Mouse (Mus musculus): ENCODE data around the gene Rnf215.
"Not testable (repeated sequence)": the region's sequence is repeated elsewhere in the genome, so short reads cannot be mapped to it uniquely, and the experiment has no call there.

The Rnf215 gene

DNA sequence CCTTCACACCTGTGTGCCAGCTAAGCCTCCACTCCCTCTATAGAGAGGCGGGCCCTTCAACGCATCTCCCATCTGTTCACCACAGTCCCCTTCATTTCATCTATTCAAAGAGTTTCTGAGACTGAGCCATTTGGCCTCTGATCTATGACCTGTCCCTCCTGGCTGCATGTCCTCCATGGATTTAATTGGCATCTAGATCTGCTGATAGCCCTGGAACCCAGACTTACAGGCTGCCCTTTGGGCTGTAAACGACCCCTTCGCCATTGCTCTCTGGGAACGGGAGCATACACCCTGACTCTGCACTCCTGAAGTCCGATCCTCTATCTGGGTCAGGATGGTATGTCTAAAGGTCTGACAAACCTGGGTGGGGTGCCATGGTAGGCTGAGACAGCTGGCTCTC is 22.1 kb upstream of the Rnf215 start:
- in situ Hi-C loops (cut with MboI; ENCODE audit: unreplicated experiment in 2 of 2): no loop called here

DNA sequence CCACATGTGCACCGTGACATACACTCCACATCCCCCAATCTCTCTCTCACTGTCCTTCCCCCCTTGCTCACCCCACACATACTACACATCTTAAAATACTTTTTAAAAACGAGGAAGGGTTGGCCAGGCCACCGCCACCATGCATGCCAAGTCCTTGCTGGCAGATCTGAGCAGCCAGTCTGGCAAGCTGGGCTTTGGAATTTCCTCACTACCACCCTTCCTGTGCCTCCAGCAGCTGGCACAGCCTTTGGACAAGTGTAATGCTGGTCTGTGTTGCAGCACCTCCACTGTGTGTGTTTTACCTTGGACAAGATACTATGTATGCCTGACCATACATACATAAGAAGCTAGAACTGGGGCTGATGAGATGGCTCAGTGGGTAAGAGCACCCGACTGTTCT is 21.5 kb upstream of the Rnf215 start:
- in situ Hi-C loops (cut with MboI; ENCODE audit: unreplicated experiment in 2 of 2): no loop called here

DNA sequence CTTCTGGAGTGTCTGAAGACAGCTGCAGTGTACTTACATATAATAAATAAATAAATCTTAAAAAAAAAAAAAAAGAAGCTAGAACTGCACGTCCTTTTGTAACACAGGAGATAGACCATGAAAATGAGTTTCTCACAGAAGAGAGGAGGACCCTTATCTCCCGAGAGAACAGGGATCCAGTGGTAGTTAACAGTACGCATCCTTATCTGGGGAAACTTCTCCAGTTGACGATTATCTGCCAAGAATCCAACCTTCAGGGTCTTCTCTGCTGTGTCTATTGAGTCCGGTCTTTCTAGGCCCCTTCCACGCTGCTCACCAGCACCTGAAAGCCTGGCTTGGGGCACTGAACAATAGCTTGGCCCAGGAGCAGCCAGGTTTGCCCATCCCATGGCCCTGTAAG is 21.0 kb upstream of the Rnf215 start:
- in situ Hi-C loops (cut with MboI; ENCODE audit: unreplicated experiment in 2 of 2): no loop called here

DNA sequence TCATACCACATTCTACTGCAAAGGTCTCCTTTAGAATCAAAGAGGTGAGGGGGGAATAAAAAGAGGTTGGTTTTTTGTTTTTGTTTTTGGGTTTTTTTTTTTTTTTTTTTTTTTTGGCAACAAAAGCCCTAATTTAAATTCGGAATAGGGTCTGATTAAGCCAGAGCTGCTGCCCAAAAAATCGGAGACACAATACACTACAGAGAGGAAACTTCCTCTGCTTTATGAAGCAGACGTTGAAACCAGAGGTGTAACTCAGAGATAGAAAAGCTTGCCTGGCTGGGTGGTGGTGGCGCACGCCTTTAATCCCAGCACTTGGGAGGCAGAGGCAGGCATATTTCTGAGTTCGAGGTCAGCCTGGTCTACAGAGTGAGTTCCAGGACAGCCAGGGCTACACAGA is 20.5 kb upstream of the Rnf215 start:
- in situ Hi-C loops (cut with MboI; ENCODE audit: unreplicated experiment in 2 of 2): not testable (repeated sequence)

DNA sequence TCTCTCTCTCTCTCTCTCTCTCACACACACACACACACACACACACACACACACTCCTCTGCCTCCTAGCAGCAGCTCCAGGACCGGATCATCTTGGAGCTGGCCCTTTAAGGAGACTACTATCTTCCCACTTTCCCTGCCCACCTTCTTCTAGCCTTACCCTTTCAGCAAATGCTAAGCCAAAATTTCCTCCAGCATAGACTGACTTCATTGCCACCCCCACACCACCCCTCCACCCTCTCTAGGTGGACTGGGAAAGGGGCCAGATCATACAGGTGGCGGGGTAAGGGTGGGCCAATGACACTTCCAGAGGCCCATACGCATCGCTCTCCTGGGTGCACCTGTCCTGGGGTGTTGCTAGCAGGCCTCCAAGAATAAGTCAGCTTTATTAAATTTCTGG is 19.6 kb upstream of the Rnf215 start:
- in situ Hi-C loops (cut with MboI; ENCODE audit: unreplicated experiment in 2 of 2): no loop called here

DNA sequence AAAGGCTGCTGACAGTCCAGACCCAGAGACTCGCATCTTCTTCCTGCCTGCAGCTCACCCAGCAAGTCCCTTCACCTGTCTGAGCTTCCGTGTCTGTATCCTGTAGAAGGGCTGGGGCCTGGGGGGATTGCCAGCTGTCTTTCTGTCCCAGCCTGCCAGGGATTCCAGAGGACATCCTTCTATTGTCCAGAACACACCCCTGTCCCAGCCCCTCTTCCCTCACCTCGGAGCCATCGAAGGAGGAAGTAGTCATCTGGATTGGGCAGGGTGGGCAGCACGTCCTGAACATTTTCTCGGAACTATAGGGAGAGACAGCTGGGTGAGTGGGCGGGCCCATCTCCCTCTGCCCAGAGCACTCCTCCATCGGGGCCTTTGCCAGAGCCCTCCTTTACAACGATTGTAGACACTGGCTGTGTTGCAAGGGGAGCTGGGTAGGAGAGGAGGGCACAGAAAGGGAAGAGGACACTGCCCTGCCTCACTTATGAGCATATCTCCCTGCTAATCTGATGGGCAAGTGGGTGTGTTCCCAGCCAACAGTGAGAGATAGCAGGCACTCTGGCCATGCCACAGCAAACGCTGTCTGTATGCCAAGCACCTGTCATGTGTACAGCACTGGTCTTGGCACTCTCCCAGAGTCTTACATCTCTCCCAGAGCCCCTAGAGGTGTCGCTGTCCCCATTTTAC is 18.4 kb upstream of the Rnf215 start:
- in situ Hi-C loops (cut with MboI; ENCODE audit: unreplicated experiment in 2 of 2): no loop called here

DNA sequence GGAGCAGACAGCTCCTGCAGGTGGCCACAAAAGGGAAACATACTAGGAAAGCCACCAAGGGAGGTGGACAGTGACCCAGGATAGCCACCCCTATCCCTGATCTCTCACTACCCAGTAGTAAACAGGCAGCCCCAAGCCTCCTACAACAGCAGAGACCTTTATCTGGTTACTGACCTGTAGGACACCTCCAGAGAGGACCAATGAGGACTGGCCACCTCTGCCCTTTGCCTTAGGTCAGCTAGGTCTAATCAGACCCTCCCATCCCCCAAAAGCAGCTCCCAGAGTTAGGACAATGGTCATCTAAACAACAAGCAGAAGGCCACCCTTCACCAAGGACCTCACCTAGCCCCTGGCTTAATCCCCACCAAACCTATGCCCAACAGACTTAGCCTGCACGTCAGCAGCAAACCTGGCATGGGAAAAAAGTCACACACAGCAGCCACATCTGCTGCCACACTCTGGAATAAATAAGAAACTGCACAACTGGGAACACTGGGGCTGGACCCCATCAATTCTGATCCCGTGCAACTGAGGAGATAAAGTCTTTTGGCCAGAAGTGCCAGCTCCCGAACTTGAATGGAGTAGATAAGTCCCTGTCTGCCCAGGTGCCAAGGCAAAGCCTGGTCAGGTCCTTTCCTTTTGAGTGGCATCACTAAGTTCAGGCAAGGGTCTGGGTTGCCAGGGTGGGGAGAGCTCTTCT is 17.5 kb upstream of the Rnf215 start:
- in situ Hi-C loops (cut with MboI; ENCODE audit: unreplicated experiment in 2 of 2): no loop called here

DNA sequence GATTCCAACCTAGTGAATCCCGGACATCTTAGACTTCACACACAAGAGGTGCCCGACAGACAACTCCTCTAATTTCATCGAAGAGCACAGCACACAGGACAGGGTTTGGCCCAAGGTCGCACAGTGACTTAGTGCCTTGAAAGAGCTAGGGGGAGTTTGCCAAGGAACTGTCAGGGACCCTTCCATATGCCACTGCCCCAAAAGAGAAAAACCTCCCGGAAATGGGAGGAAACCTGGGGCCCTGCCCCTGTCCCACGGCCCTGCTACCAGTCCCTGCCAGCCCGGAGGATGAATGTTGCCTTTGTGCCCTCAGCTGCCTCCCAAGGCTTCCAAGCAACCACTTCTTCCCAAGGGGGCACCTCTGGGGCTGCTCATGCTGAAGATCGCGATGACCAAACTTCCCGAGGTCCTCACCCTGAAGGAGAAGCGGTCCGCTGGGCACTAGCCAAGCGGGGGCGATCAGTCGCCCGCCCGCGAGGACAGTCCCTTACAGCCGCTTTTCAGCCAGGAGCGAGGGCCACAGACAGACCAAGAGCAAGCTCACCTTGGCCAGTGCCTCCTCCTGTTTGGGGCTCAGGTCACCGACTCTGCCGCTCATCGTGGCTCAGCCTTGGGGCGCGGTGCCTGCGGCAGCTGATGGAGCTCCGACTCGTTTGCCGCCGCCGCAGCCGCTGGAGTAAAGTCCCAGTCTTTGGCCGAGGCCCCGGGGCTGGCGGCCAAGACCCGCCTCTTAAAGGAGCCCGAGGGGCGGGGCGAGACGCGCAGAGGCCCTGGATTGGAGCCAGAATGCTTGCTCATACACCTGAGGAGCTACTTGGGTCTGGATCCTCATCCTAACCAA is 16.7 kb upstream of the Rnf215 start:
- in situ Hi-C loops (cut with MboI; ENCODE audit: unreplicated experiment in 2 of 2): no loop called here

DNA sequence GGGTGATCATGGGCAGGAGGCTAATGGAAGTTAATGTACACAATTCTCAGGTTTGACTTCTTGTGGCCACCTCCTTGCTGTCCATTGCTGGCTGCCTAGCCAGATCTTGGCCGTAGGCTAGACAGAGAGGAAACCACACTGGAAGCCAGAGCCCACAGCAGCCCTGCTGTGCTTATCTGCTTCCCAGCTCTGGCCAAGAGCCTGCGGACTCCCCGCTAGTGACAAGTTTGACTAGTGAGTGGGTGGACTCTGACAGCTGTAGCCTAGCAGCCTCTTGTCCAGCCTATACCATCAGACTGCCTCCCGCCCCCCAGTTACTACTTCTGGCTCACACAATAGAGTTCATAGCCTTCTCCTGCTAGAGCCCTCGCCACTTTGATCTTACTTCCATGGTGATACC is 15.4 kb upstream of the Rnf215 start:
- in situ Hi-C loops (cut with MboI; ENCODE audit: unreplicated experiment in 2 of 2): no loop called here

DNA sequence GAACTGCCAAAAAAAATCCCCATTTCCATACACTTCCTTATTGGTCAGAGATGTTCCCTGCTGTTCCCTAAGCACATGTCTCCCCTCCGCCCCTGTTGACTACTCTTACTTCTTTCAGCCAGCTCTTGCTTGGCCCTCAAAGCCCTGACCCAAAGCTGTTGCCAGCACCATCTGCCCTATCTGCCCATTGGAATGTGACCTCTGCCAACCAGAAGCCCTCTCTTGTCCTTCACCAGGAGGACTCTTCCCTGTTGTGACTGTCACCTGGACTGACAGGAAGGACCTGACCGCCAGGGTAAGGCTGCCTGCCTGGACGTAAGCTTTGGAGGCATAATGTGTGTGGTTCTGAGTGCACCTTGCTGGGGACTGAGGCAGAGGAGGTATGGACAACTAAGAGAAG is 13.3 kb upstream of the Rnf215 start:
- in situ Hi-C loops (cut with MboI; ENCODE audit: unreplicated experiment in 2 of 2): no loop called here

DNA sequence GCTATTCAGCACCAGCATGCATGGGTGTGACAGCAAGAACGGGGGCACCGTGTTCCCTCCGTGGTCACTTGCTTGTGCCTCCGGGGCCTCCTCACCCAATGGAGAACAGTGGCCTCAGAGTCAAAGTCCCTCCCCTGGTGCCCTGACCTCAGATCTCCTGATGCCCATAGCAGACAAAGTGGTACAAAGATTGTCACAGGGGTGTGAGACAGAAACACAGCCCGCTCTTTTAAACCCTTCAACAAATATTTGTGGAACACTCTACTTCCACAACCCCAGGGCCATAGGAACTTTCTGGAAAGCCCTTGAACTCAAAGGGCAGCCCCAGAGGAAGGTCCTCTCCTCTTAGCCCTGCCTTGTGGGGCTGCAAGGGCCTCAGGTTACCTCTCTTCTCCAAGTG is 12.8 kb upstream of the Rnf215 start:
- in situ Hi-C loops (cut with MboI; ENCODE audit: unreplicated experiment in 2 of 2): no loop called here

DNA sequence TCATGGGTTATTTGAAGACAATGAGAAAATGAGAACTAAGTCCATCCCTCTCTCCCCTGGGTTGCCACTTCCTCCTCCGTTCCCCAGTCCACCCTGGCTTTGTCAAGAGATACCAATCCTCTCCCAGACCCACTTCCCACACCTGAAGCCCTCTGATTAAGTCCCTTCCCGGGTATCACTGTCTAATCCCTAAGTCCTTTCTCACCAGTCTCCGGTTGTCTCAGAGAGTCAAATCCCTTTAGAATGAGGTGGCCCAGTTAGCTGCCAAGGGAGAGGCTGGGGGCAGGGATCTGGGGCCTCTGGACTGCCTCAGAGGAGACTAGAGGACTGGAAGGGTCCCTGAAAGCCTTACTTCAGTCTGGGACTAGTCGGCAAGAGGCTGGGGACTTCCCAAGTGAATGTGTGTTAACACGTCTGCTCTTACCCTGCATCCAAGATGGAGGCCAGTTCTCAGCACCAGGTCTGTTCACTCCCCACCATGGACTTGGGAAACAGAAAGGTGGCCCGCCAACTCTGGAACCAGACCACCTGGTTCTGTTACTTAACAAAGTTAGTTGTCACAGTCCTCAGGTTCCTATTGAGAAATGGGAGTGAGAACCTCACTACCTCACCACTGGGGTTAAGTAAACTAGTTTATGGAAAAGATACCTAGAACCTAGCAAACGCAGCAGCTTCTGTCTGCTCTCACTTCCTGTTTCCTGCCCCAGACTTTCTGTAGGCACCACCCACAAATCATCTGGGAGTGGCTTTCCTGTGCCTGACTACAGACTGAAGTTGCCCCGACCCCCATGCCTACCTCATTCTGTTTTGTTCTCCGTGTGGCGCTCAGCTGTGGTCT is 12.0 kb upstream of the Rnf215 start, which contains the start of gene Sec14l2:
TSS of gene Sec14l2 (minus strand) at position 674 of the 838 bp plus-strand sequence.
- in situ Hi-C loops (cut with MboI; ENCODE audit: unreplicated experiment in 2 of 2): no loop called here

DNA sequence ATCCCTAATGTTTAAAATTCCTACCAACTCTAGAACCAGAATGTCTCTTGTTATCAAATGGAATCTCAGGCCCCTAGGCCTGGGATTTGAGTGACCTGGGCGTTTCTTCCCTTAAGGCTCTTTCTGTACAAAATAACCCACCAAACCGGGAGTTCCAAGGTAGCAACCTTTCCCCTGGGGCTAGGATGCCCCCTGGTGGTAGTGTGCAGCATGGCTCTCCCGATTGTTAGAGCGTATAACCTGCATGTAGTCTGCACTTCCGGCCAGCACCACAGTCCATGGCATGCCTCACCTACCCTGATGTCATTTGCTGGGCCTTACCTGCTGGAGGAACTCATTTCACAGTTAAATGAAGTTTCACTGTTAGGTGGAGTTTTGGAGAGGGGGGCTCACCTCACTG is 11.1 kb upstream of the Rnf215 start:
- in situ Hi-C loops (cut with MboI; ENCODE audit: unreplicated experiment in 2 of 2): no loop called here

DNA sequence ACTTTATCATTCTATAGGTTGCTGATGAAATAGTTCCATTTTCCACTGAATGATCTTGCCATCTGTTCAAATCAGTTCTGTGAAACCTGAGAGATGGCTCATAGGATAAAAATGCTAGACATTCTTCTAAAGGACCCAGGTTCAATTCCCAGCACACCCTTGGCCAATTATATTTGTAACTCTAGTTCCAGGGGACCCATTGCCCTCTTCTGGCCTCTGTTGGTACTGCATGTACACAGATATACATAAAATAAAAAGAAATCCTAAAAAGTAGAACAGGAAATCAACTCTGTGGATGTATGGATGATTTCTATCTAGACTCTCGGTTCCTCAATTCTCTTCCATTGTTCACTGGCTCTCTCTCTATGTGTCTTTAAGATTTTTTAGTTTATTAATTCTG is 7.9 kb upstream of the Rnf215 start:
- in situ Hi-C loops (cut with MboI; ENCODE audit: unreplicated experiment in 2 of 2): no loop called here

DNA sequence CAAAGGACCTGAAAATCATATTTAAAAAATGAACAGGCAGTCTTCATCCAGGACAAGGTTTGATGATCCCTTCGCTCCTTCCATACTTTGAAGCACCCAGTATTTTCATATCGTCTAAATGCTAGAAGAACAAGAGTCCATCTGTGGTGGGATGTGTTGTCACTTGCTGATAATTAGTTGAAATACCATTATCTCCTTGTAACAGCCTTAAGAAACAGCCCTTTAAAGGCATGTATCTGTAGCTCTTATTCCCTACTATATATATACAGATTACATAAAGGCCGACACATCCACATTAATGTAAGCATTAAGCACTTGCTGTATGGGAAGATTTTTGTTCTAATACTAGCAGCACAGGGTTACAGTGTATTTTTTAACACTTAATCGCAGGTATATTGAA is 6.5 kb upstream of the Rnf215 start:
- in situ Hi-C loops (cut with MboI; ENCODE audit: unreplicated experiment in 2 of 2): not testable (repeated sequence)

DNA sequence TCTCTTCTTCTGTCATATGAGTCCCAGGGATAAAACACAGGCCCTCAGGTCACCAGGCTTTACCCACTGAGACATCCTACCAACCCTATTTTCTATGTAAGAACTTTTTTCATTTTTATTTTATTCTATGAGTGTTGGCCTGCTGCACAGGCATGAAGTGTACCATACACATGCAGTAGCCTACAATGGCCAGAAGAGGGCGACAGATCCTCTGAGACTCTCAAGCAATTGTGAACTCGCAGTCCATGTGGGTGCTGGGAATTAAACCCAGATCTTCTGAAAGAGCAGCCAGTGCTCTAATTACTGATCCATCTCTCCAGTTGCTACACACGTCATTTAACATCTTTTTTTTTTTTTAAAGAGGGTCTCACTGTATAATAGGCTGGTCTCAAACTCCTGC is 1.6 kb upstream of the Rnf215 start:
- in situ Hi-C loops (cut with MboI; ENCODE audit: unreplicated experiment in 2 of 2): loop anchor here (5.0 to 10.0 kb wide), 5 partner anchors 84 to 321 kb away; partner anchors contain the start of genes Lif (in 2 of the 2) and Castor1 (in 1 of the 2)

DNA sequence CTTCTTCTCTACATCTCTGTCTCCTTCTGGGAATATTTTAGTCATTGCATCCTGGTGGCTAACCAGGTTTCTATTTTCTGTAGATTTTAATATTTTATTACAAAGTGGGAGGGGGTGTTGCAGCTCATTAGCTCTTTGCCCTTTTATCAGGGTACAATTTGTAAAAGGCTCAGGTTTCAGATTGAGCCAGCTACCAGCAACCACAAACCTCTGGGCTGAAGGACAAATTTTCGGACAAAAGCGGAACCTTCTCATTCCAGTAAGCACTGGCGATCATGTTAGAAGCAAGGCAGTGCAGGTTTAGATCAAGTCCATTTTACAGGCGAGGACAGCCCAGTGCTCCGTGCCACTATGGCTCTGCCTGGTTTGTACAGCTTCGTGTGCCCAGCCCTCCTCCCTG is 602 bp upstream of the Rnf215 start:
- in situ Hi-C loops (cut with MboI; ENCODE audit: unreplicated experiment in 2 of 2): loop anchor here (5.0 to 10.0 kb wide), 5 partner anchors 83 to 320 kb away; partner anchors contain the start of genes Lif (in 2 of the 2) and Castor1 (in 1 of the 2)

DNA sequence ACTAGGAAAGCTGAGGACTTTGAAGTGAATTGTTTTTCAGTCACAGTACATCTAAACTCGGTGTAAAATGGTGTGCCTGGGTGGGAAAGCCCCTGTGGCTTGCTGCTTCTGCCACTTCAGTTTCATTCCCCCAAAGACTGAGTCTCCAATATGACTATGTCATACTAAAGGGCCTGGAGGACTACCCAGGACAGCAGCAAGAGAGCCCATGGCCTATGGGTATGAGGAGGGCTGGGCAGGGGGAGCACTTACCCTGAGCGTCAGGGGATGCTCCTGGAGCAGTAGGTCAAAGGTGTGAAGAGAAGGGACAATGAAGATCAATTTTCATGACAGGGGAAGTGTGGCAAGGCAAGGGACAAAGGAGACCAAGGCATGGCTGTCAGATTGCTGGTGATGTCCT is 4.0 kb downstream of the Rnf215 start:
- in situ Hi-C loops (cut with MboI; ENCODE audit: unreplicated experiment in 2 of 2): loop anchor here in 1 of 2 experiments (5.0 to 10.0 kb wide), 3 partner anchors 78 to 316 kb away; partner anchors contain the start of gene Castor1

DNA sequence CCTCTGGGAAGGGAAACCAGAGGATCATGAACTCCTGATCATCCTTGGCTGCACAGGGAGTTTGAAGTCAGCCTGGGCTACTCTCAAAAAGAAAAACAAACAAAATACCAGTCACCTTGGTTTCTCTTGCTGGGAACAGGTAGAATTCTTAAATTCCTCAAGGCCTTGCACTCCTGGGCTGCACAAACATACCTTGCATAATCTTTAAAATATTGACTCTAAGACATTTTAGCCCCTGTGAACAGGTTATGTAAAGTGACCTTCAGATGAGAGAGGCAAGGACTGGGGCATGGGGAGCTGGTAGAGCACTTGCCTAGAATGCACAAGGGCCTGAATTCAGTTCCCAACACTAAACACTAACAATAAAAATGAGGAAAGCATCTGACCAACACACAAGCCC is 6.5 kb downstream of the Rnf215 start:
- in situ Hi-C loops (cut with MboI; ENCODE audit: unreplicated experiment in 2 of 2): no loop called here

DNA sequence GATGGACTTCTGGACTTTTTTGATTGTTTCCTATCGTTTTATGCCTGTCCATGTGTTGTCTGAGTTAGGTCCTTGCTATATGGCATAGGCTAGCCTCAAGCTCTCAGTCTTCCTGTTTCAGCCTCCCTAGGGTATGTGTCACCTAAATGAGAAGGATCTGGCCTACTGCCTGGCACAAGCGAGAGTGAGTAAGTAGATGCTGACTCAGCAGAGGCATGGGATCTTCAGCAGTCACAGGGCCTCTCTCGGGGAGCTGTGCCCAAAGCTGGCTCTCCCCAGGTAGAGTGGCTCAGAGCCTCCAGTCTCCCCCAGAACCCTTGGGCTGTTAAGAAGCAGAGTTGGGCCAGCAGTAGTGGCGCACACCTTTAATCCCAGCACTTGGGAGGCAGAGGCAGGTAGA is 7.3 kb downstream of the Rnf215 start:
- in situ Hi-C loops (cut with MboI; ENCODE audit: unreplicated experiment in 2 of 2): no loop called here
